Mouse (Mus musculus) neural tube, embryonic 15.5 days (tissue): ENCODE measurements at regions not wholly inside any gene's neighbourhood (a gene's known extent, or its start where the extent isn't known, plus 50 kb on each side); places are given as distances from the start of the nearest gene placed in this dataset.

Experiments
- ATAC-seq: fragments of 200-750 bp; cut with Nextera tagmentation; 2 replicates; pipeline ENCODE4 v1.8.0; 2017; ENCODE audit warnings: mild to moderate bottlenecking, moderate TSS enrichment, moderate library complexity; ENCODE audit not compliant: low FRiP score
- H3K27ac ChIP-seq: fragments of 300-500 bp; sonication (generic); replicated peaks from 2 replicates; pipeline ENCODE4 v1.5.1; 2015; ENCODE audit warnings: mild to moderate bottlenecking, inconsistent platforms
- H3K27me3 ChIP-seq: fragments of 300-500 bp; sonication (generic); replicated peaks from 2 replicates; pipeline ENCODE4 v1.6.1; 2015; ENCODE audit warnings: inconsistent platforms
- H3K36me3 ChIP-seq: fragments of 300-500 bp; sonication (generic); 2 replicates; pipeline ENCODE4 v1.6.1; 2015; ENCODE audit warnings: inconsistent platforms
- H3K4me1 ChIP-seq: fragments of 300-500 bp; sonication (generic); 2 replicates; pipeline ENCODE4 v1.6.1; 2015; ENCODE audit warnings: inconsistent platforms
- H3K4me2 ChIP-seq: fragments of 300-500 bp; sonication (generic); 2 replicates; pipeline ENCODE4 v1.6.1; 2015; ENCODE audit warnings: inconsistent platforms, mild to moderate bottlenecking, moderate library complexity
- H3K4me3 ChIP-seq: fragments of 300-500 bp; sonication (generic); replicated peaks from 2 replicates; pipeline ENCODE4 v1.5.1; 2015; ENCODE audit warnings: mild to moderate bottlenecking, inconsistent platforms
- H3K9ac ChIP-seq: fragments of 300-500 bp; sonication (generic); replicated peaks from 2 replicates; pipeline ENCODE4 v1.6.1; 2015; ENCODE audit warnings: mild to moderate bottlenecking, inconsistent platforms
- H3K9me3 ChIP-seq: fragments of 300-500 bp; sonication (generic); replicated peaks from 2 replicates; pipeline ENCODE4 v1.6.1; 2016; ENCODE audit warnings: inconsistent platforms
- WGBS: fragments of 180-500 bp; shearing (Covaris S2); methylation state at CpG from one replicate; pipeline ENCODE4 v1.1.7; 2015; ENCODE audit warnings: mixed read lengths; 5-methylcytosine and 5-hydroxymethylcytosine counted together

DNA sequence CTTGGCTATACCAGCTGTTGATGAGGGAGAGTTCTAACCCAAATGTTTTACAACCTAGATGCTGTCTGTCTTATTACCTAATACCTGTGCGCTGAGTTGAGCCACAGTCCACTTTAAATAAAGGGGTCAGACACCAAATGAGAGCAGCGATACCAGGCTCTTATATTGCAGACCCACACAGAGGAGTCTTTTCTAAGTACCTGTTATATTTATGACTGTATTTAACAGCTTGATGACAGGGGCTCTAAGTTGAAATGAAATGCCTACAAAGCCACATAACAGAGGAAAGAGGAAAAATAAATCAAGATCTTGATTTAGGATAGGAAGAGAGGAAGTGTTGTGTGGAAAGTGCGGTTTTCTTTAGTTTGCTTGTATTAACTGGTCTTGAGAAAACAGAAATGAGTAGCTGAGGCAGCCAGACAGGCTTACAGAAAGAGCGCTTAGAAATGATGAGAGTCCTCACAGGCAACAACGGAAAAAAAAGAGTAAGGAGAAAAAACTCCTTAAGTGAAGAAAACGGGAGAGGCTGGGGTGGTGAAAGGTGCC lies 281.6 kb upstream of the Pfn2 start:
- Histone ChIP-seq H3K4me3 (no peak overlapping the region), H3K9me3 (no peaks in the 10 kb centered on the region), H3K36me3 (no peaks in the 10 kb centered on the region), H3K4me2 (no peak overlapping the region), H3K27me3 (no peaks in the 10 kb centered on the region), H3K9ac (no peak overlapping the region), H3K4me1 (no peaks in the 10 kb centered on the region), H3K27ac (no peak overlapping the region)
- 50% methylated on average over 6 of the region's 6 CpGs for WGBS
- ATAC-seq, result no peak

DNA sequence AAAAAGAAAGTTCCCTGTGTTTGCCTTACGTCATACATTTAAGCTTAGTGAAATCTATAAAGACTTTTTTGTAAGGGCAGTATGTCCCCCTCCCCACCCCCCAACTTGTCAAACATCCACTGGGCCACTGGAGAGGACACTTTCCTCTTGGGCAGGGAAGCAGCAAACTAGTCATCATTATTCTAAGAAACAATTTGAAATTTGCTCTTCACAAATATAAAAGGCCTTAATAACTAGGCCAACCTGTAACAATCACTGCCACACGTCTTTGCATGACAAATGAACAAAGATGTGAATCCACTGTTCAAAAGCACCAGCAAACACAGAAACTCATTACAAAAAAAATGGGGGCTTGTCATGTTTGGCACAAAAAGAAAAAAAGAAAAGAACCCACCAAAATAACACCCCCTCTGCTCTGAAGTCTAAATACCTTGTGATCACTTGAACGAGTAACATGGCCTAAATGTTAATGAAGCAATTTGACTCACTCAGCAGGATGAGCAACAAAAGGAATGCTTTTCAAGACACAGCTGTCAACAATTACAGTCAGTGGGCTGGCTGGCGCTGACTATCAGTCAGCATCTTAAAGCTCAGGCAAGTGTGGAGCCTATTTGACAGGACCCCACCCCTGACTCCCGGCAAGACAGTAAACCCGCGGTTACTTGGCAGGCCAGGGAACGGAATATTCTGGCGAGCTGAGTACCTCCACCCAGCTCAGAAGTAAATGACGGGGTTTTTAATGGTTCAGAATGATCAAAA lies 278.7 kb upstream of the Tsc22d2 start:
- H3K27ac ChIP-seq, result no peak overlapping the region
- WGBS, result 18% methylated on average over 10 of the region's 10 CpGs
- H3K4me2 ChIP-seq, result no peak overlapping the region
- H3K4me3 ChIP-seq, result no peak overlapping the region
- no peaks in the 10 kb centered on the region for H3K36me3 ChIP-seq
- no peaks in the 10 kb centered on the region for H3K27me3 ChIP-seq
- H3K9me3 ChIP-seq, result no peaks in the 10 kb centered on the region
- no peak overlapping the region for H3K9ac ChIP-seq
- H3K4me1 ChIP-seq, result 0 out of 2 replicates have a peak, but pooled peaks cover 3% of the 10 kb centered on the region
- no peak for ATAC-seq

DNA sequence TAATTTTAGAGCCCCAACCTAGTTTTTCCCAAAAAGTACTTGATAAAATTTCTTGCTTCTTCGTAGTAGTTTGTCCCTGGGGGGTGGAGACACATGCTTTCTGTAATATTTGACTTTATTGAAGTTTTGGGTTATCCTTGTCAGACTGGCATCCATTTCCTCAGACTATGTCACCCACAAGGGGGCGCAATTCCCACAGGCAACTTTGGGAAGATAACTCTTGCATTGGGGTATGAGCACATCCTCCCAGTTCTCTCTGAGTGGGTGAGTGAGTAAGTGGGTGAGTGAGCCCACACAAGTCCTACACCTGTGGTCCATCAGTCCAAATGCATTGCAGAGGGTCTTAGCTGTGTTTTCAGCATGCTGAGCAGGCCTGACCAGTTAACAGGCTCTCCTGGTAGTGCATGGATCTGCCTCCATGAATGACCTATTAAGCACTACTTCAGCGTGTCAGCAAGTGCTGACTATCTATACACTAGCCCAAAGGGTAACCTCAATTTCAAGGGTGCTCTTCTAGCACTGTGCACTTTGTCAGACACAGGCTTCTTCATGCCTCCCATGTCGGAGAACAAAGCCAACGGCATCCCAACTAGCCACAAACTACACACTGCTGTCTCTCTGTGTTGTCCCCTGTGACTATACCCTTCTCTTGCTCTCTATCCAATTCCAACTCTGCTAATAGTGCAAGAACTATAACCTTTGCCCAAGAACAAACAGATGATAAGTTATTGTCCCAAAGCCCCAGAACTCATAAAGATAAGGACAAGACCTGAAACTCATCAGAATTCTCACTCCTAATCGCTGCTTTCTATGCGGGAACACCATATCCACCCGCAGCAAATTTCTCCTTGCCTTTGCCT lies 275.6 kb upstream of the Tsc22d2 start:
- Histone ChIP-seq H3K4me2 (no peak overlapping the region), H3K4me1 (0 out of 2 replicates have a peak, but pooled peaks cover 3% of the 10 kb centered on the region), H3K27ac (no peak overlapping the region), H3K27me3 (no peaks in the 10 kb centered on the region), H3K4me3 (no peak overlapping the region), H3K36me3 (no peaks in the 10 kb centered on the region), H3K9ac (no peak overlapping the region), H3K9me3 (no peaks in the 10 kb centered on the region)
- no peak for ATAC-seq
- 77% methylated on average over 8 of the region's 8 CpGs for WGBS

DNA sequence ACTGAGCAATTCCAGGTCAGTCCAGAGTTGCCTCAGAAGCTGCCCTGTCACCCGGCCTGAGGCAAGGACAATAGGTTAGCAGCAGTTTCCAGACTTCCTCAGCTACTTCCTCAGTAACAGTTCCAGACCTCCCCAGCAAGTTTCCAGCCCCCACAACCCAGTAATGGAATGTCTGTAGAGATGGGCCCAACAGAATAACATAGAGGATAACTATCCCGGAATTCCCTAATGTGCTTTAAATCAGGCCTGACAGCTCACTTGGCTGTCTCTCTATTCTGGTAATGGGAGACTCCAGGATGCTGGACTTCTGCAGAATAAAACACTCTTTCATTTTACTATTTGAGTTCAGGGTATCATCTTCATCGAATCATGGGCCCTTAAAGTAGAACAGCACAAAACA lies 268.4 kb upstream of the Tsc22d2 start:
- ATAC-seq, result no peak
- H3K9ac ChIP-seq, result no peak overlapping the region
- H3K4me3 ChIP-seq, result no peak overlapping the region
- 54% methylated on average over 3 of the region's 3 CpGs for WGBS
- H3K4me2 ChIP-seq, result no peak overlapping the region
- no peaks in the 10 kb centered on the region for H3K36me3 ChIP-seq
- H3K27me3 ChIP-seq, result no peaks in the 10 kb centered on the region
- no peak overlapping the region for H3K27ac ChIP-seq
- H3K9me3 ChIP-seq, result no peaks in the 10 kb centered on the region
- H3K4me1 ChIP-seq, result no peaks in the 10 kb centered on the region

DNA sequence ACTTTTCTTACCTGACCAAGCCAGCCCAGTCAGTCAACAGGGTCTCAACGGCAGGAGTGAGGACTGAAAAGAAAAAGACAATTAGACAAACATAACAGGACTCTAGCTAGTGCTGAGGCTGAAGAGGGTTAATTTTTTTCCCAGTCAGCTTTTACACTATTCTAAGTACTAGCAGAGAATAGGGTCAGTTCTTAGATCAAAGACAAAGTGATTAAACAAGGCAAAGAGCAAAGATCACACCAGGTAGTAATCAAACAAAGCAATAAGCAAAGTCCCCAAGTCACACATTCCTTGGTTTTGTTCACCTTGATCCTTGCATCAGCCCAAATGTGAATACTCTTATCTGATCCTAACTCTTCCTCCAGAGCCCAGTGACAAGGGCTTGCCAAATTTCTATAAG lies 267.8 kb upstream of the Tsc22d2 start:
- H3K9me3 ChIP-seq, result no peaks in the 10 kb centered on the region
- H3K4me1 ChIP-seq, result no peaks in the 10 kb centered on the region
- ATAC-seq, result no peak
- no peak overlapping the region for H3K9ac ChIP-seq
- H3K4me3 ChIP-seq, result no peak overlapping the region
- H3K4me2 ChIP-seq, result no peak overlapping the region
- no peak overlapping the region for H3K27ac ChIP-seq
- H3K27me3 ChIP-seq, result no peaks in the 10 kb centered on the region
- WGBS, result 55% methylated on average over 1 of the region's 1 CpGs
- no peaks in the 10 kb centered on the region for H3K36me3 ChIP-seq

DNA sequence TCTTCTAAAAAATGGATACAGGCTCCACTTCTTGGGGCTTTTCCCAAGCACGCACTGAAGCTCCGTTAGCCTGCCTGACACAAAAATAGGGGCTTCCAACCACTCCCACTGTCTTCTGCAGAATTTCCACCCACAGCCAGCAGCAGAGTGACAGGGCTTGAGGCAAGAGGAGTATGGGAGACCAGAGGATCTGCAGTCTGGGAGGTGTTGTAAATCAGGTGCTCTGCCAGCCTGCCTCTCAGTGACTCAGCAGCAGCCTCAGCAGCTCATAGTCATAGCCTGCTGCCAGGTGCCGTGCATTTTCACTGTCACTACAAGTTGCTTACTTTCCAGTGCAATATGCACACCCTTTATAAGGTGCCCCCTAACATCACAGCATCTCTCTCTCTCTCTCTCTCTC lies 261.4 kb upstream of the Tsc22d2 start:
- no peak for ATAC-seq
- H3K4me2 ChIP-seq, result no peak overlapping the region
- WGBS, result 71% methylated on average over 3 of the region's 3 CpGs
- no peaks in the 10 kb centered on the region for H3K36me3 ChIP-seq
- no peaks in the 10 kb centered on the region for H3K27me3 ChIP-seq
- no peaks in the 10 kb centered on the region for H3K4me1 ChIP-seq
- no peak overlapping the region for H3K27ac ChIP-seq
- no peaks in the 10 kb centered on the region for H3K9me3 ChIP-seq
- no peak overlapping the region for H3K4me3 ChIP-seq
- no peak overlapping the region for H3K9ac ChIP-seq

DNA sequence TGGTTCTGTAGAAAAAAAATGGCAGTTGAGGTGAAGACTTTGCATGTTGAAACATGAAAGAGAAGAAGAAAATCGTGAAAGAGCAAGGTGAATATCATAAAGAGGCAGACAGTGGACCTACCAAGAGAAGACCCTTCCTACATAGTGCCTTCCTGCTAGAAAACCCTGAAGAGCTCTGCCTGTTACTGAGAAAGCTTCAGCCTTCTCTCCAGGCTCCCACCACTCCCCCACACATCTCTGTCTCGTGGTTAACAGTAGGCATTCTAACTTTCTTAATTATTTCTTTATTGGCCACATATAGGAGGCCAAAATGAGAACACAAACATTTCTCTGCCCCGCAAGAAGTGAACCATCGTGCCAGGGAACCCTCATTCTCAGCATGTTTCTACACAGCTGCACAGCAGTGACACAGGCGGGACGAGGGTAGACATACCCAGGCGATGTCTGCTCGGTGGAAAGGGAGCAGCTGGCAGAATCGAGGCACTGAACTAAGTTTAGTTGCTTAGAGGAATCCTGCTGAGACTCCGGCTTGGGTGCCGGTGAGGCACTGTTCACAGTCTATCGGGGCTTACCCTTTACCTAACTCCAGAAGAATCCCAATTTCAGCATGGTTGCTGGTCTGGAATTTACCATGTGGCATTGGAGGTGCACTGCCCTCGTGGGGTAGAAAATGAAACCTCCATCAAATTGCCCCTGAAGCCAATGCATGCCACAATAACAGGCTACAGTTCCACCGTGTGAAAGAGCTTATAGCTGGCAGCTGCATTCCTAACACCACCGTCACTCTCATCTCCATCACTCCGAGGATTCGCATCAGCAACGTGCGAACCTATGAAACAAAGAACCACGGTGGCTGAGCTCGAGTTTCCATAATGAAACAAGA lies 260.4 kb upstream of the Tsc22d2 start:
- Histone ChIP-seq H3K4me2 (no peak overlapping the region), H3K9me3 (no peaks in the 10 kb centered on the region), H3K27me3 (no peaks in the 10 kb centered on the region), H3K4me3 (no peak overlapping the region), H3K27ac (no peak overlapping the region), H3K36me3 (no peaks in the 10 kb centered on the region), H3K4me1 (no peaks in the 10 kb centered on the region), H3K9ac (no peak overlapping the region)
- ATAC-seq, result no peak
- 78% methylated on average over 21 of the region's 21 CpGs for WGBS

DNA sequence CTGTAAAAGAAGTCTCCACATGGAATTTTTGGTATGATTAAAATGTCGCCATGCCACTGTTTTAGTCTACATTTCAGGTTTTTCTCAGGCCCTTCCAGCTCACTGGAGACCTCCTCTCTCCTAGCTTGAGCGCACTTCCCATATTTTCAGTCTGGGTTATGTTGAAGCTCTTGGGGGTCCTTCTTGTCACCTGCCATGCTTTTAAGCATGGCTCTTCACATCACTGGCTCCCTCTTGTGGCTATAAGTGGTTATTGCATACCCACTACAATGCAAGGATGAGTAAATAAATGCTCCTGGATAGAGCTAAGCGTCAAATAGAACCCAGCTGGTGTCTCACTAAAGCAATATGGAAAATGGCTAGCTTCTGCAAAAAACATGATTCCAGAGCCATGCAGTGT lies 255.1 kb upstream of the Tsc22d2 start:
- H3K9ac ChIP-seq, result no peak overlapping the region
- H3K4me1 ChIP-seq, result peaks cover 5% of the 10 kb centered on the region; the same call in 1 of the 2 replicates
- H3K36me3 ChIP-seq, result no peaks in the 10 kb centered on the region
- no peak overlapping the region for H3K4me2 ChIP-seq
- H3K27ac ChIP-seq, result no peak overlapping the region
- H3K4me3 ChIP-seq, result no peak overlapping the region
- no peaks in the 10 kb centered on the region for H3K27me3 ChIP-seq
- 55% methylated on average over 3 of the region's 3 CpGs for WGBS
- H3K9me3 ChIP-seq, result no peaks in the 10 kb centered on the region
- peak; percentile 25; the same call in 1 of the 2 replicates for ATAC-seq

DNA sequence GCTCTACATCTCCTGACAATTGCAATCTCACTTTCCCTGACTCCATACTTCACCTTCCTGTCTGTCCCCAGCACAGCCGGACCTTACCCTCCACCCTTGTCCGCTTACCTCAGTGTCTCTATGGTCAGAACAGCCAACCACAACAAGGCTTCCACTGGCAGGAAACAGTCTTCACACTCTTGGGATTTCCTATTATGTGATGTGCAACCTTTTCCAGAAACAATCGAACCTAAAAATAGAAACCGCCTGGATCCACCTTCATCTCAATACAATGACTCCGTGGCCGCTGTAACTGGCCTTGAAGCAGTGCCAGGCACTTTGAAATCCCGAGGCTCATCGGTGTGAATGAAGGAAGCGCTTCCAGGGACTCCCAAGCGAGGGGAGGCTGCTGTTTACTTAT lies 252.3 kb upstream of the Tsc22d2 start:
- Histone ChIP-seq H3K4me2 (no peak overlapping the region), H3K9ac (no peak overlapping the region), H3K4me1 (peaks cover 5% of the 10 kb centered on the region; the same call in 1 of the 2 replicates), H3K27ac (no peak overlapping the region), H3K27me3 (no peaks in the 10 kb centered on the region), H3K9me3 (no peaks in the 10 kb centered on the region), H3K36me3 (no peaks in the 10 kb centered on the region), H3K4me3 (no peak overlapping the region)
- no peak for ATAC-seq
- 45% methylated on average over 10 of the region's 10 CpGs for WGBS

DNA sequence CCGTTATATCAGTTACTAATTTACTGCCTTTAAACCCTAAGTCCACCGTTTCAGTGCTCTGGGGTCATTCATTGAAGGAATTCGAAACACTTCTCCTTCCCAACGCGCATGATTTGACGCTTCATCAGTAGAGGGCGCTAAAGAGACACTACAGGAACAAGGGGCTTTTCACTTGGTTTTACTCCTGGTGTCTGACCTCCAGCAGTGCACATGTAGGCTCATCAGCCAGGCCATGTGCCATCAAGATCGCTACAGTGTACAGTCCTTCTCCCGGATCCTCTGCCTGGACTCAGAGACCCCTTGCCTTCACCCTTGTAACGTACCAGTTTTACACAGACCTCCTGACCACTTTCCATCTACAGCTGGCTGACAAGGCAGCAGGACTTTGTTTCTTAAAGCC lies 250.7 kb upstream of the Tsc22d2 start:
- Histone ChIP-seq H3K27me3 (no peaks in the 10 kb centered on the region), H3K4me2 (peak overlapping the region; percentile 19; the same call in 1 of the 2 replicates), H3K4me1 (peaks cover 5% of the 10 kb centered on the region; the same call in 1 of the 2 replicates), H3K9me3 (no peaks in the 10 kb centered on the region), H3K36me3 (no peaks in the 10 kb centered on the region), H3K27ac (no peak overlapping the region), H3K9ac (no peak overlapping the region), H3K4me3 (no peak overlapping the region)
- 7% methylated on average over 10 of the region's 10 CpGs for WGBS
- ATAC-seq, result peak; percentile 45; the same call in 1 of the 2 replicates

DNA sequence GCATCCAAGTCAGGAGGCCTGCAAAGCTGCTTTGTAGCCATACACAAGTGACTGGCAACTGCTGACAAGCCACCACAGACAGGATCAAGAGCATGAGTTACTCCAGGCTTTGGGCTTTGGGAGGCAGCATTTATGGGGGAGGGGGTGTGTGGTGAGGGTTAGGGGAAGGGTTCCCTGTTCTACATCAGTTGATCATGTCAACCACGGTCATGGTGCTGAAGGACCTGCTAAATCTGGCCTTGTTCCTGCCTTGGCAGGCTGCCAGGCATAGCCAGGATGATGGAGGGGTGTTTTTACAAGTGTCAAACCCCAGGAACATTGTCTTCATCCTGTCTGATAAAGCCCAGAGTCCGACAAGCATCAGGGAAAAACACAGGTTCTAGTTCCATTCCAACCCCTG lies 247.9 kb upstream of the Tsc22d2 start:
- Histone ChIP-seq H3K27ac (no peak overlapping the region), H3K4me3 (no peak overlapping the region), H3K9ac (no peak overlapping the region), H3K4me1 (peaks cover 5% of the 10 kb centered on the region; the same call in 1 of the 2 replicates), H3K27me3 (no peaks in the 10 kb centered on the region), H3K4me2 (no peak overlapping the region), H3K9me3 (no peaks in the 10 kb centered on the region), H3K36me3 (no peaks in the 10 kb centered on the region)
- no peak for ATAC-seq
- 69% methylated on average over 2 of the region's 2 CpGs for WGBS
